Mouse (Mus musculus) NIH3T3 (cell line): ENCODE measurements at regions not wholly inside any gene's neighbourhood (a gene's known extent, or its start where the extent isn't known, plus 50 kb on each side); places are given as distances from the start of the nearest gene placed in this dataset.

Source experiments
- DNase-seq: peaks from one replicate; pipeline ENCODE4 v3.0.0-alpha.2; 2012; ENCODE audit warnings: low read depth

DNA sequence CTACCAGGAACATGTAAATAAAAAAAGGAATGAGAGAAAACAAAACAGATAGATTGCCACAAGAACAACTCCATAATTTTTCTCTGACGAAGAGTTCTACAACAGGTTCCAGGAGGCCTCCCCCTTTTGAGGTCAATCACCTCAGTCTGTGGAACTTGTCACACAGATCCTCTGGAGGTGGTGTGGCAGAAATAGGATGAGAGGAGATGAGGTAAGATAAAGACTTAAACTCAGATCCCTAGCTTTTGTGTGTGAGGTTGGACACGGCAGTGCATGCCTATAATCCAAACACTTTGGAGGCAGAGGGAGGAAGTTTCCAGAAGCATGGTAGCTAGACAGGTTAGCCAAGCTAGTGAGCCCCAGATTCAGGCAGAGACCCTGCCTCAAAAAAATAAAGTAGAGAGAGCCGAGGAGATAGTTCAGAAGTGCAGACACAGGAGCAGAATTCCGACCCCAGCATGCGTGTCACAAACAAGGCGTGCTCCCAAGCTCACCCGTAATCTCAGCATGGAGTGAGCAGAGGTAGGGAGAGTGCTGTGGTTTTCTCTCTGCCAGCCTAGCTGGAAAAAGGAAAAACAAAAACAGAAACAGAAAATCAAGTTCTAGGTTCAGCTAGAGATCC, 115.3 kb upstream of the Cpm start:
- no peak for DNase-seq

DNA sequence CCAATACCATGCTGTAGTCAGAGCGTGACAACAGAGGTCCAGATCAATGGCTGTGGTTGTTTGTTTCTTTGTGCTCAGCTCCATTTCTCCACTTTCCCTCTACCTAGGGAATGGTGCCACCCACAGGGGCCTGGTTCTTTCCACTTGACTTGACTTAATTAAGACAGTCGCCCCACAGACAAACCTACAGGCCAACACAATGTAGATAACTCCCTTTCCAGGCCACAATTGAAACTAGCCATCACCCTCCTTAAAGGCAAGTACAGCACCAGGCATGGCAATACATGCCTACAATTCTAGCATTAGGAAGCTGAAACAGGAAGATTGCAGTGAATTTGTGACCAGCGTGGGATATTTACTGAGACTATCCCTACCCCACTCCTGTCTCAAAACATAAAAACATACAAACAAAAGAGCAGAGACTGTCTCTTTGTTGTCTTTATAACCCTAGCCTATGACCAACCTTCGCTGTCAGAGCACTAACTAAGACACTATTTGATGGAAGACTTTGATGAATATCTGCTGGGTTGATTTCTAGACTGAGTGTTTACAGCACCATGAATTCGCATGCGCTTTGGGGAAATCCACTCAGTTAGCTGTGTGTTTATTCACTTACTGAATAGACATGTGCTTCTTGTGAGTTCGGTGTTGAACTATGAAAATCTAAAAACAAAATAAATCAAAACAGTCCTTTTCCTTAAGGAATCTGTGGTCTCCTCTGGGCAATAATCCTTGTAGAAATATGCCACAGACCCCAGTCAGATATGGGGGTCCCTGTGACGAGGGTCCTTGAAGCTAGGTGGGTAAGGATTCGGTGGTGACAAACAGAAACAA, 116.7 kb upstream of the Cpm start:
- no peak for DNase-seq

DNA sequence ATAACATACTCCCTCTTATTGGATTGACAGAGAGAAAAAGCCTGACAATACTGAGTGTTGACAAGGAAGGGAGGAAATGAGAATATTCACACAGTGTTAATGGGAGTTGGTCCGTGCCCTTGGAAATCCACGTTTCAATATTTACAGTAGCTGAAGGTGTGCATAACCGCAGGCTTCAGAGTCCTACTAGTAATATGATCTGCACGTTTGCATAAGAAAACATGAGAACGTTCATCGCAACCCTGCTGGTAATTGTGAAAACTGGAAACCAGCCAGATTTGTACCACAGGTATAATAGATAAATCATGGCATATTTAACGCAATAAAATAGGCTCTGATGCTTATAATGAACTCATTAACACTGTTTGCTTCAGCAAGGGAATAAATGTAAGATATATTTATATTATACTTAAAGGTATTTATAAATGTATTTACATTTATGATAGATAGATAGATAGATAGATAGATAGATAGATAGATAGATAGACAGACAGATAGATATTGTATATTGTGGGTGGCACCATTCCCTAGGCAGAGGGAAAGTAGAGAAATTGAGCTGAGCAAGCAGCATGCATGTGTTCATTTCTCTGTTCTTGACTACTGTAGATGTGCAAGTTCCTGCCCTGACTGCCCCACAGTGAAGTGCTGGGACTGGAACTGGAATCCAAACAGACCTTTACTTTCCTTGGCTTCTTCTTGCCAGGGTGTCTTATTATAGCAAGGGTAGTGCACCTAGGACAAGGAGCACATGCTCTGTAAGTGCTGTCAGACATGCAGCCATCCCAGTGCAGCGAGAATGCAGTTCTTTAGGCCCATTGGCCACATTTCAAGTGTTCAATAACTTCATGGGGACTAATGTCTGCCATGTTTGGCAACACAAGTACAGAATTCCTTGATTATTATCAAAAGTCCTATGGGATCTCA, 117.6 kb upstream of the Cpm start:
- no peak for DNase-seq

DNA sequence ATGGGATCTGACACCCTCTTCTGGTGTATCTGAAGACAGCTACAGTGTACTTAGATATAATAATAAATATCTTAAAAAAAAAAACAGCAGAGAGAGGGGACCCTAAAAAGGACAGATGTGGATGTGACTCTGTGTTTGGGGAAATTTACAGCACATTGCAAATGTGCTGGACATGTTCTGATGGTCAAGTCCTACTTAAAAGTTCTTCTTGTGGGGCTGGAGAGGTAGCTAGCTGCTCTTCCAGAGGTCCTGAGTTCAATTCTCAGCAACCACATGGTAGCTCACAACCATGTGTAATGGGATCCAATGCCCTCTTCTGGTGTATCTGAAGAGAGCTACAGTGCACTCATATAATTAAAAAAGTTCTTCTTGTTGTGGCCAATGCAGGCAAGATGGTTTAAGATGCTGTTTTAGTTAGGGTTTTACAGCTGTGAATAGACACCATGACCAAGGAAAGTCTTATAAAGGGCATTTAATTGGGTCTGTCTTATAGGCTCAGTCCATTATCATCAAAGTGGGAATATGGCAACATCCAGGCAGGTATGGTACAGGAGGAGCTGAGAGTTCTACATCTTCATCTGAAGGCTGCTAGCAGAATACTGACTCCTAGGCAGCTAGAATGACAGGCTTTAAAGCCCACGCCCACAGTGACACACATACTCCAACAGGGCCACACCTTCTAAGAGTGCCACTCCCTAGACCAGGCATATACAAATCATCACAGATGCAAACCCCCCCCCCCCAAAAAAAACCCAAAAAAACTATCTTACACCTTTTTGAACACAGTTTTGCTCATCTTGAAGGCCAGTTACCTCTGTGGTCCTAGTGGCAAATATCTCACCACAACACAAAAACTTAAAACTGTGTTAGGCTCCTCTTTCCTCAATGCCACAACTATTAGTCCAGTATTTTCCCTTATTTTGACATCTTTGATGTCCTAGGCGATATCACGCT, 118.5 kb upstream of the Cpm start:
- DNase-seq, result no peak

DNA sequence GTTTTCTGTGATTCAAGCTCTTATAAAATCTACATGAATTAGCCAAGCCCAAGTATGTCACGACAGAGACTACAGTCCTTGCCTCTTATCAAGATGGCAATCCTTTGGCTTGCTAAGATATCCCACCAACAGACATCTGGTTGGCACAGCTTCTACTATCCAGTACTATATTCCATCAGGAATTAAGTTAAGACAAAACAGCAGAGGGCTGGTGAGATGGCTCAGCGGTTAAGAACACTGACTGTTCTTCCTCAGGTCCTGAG, 119.1 kb upstream of the Cpm start:
- DNase-seq, result no peak

DNA sequence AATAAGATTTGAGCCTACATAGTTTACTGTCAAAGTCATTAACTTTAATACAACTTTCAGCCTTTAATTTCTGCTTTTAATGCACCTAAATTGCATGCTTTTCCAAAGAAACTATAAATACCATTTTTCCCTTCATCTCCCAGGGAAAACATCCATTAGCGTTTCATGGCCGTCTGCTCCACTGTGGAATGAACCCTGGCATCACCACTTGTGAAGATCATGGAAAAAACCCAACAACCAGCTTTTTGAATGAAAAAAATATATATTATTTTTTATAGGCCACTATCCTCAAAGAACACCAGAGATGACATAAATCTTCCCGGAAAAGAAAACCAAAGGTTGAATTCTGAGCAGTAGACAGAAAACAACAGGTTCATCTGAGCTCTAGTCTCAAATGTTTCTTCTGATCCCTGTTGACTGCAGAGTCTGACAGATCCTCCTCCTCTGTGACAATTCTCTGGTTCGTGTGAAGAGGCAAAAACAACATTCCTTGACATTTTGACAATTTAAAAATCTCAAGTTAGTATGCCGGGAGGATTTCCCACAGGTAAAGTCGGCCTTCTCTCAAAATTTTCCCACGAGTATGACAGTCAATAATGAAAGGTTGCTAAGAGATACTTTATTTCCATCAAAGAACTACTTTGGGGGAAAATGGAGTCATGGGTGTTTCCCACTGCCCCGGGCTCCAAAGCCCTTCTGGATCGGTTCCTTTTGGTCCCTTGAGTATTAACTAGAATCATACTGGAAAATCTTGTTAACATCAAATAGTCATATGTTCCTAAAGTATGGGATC, 119.7 kb upstream of the Cpm start:
- no peak for DNase-seq

DNA sequence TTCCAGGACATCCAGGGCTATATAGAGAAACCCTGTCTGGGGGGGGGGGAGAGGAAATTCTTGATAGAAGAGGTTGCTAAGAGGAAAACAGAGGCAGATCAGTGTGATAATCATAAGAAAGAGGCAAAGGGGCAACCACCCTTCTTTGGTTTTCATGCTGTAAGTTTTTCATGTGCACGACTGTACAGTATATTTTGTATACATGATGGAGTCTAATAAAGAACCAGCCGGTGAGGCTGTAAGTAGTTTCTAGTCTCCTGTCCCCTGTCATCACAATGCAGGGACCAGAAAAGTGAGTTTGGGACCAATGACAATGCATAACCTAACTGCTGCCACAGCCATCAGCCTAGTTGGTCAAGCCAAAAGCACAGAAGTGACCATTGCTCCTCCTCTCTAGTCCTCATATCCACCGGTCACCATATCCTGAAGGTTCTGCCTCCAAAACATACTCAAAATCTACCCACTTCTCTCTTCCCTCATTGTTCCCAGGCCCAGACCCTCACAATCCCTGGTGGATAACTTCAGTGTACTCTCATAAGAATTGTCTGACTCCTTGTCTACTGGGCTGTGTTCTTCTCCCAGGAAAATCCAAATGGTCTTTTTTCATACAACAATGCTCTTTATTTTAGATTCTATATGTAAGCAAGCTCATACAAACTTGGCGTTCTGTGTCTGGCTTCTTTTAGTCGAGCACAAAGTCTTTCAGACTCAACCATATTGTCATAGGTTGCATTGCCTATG, 122.9 kb upstream of the Cpm start:
- no peak for DNase-seq

DNA sequence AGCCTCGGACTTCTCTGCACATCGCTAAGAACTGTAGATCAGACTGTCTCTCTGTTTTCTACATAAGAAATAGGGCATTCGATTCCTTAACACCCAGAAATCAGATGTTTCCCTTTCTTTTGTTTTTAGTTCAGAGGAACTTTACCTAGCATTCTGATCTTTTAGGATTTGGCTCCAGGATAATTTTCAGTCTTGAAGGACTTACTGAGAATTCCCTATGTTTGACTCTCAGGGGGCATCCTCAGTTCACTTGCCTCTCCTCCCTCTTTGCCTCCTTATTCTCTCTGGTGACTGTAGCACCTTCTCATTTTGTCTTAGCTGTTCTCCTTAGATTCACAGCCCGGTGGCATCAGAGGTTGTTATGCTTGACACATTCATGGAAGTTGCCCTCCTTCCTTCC, 123.8 kb upstream of the Cpm start:
- no peak for DNase-seq

DNA sequence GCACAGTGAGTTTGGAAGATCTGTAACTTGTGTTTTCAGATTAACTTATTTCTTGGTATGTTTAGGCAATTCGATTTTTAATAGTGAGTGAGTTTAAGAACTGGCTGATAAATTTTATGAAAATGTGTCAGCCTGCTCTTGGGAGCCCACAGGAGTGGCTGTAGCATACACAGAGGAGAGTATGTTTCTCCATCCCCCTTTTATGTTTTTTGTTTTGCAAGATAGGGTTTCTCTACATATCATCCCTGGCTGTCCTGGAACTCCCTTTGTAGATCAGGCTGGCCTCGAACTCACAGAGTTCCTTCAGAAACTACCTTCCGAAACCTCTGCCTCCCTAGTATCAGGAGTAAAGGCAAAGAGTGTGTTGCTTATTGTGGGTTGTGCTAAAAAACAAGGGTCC, 124.2 kb upstream of the Cpm start:
- no peak for DNase-seq

DNA sequence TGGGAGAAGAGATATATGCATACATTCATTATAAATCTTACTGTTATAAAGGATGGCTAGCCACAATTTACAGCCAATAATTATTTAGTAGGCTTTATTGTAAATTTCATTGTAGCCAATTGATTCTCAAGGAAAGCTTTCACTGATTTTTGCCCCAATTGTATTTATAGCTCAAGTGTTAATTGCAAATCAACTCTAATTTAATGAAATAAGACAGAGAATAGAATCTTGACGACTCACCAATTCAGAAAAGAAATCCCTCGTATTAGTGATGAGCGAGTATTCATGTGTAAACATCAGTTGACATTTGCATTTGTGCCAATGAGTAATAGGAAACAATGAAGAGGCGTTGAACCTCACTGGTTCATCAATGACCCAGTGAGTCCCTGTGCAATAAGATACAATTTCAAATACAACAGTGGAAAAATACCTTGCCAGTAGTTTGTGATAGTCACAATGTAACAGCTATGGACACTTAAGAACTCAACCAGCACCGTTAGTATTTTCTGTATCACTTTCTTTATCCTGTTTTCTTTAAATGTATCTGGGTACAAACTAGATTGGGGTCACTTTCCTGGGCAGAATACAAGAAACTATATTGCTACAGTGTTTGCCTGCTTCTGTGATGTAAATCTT, 124.6 kb upstream of the Cpsf6 start:
- no peak for DNase-seq

DNA sequence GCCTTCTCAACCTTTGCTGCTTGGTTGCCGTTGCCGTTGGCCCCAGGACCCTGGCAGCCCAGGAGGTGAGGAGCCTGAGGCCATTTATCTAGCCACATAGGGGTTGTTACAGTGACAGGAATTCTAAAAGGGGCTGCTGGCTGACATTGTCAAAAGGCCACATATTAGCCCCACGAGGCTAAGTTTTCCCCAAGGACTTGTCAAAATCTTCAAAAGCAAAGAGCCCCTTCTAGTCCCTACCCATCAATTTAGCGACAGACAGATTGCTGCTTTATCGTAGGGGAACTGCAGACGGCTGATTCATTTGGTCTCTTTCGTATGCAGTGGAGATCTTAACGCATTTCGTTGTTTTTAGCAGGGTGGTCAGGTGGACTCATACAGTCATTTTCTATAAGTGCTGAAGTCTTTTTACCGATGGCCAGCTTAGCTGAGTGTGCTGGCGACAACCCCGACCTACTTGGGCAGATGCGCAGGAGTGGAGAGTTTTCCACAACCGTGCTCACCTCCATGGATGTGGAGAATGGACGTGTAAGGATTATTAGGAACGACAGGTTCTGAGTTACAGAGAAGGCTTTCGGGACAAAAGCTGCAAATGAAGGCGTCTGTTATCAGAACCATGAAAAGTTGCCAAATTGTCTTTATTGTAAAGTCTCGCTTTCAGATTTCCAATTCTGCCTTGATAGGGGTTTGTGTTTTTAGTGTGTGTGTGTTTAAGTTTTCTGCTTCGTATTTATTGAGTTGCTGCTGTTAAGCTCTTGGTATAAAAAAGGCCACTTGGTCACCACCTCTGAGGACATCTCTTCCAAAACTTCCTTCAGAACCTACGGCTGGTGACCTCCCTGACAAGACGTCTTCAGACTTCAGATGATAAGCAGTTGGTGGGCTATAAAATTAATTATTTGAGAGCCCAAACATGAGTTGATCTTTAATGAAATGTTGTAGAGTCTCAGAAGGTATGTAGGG, 123.7 kb upstream of the Cpsf6 start:
- DNase-seq, result no peak

DNA sequence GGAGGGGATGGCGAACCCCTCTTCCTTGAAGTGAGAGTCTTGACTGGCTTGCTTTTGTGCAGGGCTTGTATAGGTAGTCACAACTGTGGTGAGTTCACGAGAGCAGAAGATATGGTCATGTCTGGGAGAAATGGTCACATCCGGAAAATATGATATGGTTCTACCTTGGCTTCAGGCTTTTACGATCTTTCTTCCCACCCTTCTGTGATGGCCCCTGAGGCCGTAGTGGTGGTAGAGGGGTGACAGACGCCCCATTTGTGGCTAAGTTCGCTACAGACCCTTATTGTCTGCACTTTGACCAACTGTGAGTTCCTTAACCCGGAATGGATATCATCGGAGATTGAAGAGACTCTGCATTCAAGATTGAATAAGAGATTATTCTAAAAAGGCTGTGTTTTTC, 122.9 kb upstream of the Cpsf6 start:
- no peak for DNase-seq

DNA sequence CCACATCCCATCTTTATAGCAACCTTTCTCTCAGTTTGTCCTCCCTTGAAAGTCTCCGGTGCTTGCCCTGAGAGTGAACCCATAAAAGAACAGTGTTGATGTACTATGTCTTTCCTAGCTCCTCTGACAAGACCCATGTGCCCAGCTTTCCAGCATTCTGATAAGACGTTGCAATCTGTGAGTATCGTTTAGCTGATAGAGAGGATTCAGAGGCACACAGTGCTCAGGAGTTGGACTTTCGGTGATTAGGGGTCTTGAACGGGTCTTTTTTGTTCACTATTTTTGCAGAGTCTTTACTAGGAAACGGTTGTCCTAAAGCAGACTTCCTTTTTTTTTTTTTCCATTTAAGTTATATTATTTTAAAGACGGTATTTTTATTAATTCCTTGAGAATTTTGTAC, 122.3 kb upstream of the Cpsf6 start:
- no peak for DNase-seq

DNA sequence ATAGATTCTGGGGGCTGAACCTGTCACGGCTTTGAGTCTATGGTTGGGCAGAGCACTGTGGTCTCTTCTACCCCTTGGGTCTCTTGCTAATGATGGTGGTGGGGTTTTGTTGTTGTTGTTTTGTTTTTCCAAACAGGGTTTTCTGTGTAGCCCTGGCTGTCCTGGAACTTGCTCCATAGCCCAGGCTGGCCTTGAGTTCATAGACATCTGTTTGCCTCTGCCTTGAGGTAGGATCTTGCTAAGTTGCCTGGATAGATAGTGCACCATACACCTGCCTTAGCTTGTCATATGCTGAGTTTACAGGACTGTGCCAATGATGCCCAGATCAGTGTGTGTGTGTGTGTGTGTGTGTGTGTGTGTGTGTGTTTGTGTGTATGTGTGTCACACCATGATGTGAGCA, 121.6 kb upstream of the Cpsf6 start:
- DNase-seq, result no peak

DNA sequence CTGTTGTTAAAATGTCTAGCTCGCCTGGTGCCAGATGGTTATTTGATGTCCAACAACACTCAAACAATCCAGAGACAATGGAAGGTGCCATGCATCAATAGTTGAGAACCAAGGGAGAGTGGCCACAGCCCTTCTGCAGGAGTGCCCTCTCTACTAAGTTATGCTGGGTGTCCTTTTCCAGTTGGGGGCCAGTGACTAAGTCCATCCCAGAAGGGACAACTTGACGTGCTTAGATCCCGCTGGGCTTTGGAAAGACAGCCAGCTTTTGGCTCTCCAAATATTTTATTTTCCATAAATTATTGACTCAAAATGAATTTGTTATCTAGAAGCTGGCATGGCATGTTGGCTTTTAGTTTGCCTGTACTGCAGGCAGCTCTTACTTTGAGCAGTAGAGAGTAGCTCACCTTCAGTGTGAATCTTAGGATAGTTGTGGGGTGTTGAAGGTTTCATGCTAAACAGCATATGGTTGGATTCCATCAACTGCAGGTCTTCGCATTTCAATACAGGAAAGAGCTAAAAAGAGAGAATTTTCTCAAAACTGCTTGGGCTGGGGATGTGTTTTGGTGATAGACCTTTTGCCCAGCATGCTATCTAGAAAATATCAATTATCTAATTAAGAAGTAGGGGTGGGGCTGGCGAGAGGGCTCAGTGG, 120.8 kb upstream of the Cpsf6 start:
- no peak for DNase-seq

DNA sequence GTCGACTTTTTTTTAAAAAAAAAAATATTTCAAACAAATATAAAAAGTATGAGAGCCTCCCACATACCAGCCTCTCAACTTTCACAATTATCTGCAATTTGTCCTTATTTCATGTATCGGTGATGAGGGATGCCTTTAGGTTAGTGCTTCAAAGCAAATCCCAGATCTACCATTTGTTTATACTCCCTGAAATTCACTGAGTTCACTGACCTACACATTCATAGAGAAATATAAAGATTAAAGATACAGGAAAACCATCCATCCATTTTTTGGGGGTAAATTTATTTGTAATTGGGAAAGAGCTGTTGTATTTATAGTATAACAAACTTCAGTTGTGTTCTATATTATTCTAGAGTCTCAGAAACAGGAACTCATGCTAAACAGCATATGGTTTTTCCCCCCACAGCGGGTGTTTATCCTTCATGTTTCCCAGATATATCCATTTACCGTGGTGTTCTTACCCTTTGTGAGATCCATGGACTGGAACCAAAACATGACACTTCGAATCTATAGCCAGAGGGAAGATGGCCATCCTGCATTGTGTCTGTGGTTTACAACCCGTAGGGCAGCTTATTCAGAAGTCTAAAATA, 120.1 kb upstream of the Cpsf6 start:
- DNase-seq, result no peak

DNA sequence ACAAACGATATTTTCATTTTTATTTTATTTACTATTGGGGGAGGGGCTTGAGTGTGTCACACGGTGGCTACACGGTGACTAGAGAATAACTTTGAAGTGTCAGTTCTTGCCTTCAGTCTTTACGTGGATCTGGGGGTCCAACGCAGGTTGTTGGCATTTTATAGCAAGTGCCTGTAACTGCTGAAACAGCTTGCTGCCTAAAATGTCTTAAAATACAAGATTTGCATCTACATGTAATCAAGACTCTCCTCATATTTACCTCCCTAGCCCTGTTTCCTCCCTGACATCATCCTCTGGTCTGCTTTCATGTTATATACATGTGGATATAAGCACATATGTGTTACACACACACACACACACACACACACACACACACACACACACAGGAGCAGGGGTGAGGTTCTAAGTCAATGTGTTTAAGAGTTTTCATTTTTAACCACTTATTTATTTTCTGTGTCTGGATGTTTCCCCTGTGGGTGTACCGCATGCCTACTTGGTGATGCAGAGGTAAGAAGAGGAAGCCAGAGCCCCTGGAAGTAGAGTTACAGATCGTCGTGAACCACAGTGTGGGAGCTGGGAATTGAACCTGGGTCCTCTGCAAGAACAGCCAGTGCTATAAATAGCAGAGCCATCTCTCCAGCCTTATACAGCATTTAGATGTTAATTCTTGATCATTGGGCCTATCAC, 119.5 kb upstream of the Cpsf6 start:
- DNase-seq, result no peak
